Mouse (Mus musculus) layer of hippocampus, postnatal 14 days (tissue): Measurements from ENCODE around the gene Fam166a. TPM values are rescaled to one million over a fixed set of nuclear protein-coding genes. Genes with fewer than 3 reads are reported as not detected.
A peak's percentile ranks its signal among the peaks of the same experiment; 100 is the strongest.

Experiments
- DNase-seq, 2 experiments: peaks; one replicate each; pipeline ENCODE4 v3.0.0; 2021 to 2022; ENCODE audit warnings: low spot score in 2 of 2, mixed read lengths in 1 of 2
- total RNA-seq, 2 experiments: library from RNA; stranded (reverse); gene quantifications; 2 replicates each; pipeline ENCODE4 v1.2.3; 2021

The Fam166a gene
- total RNA-seq, 2 experiments from 2014 or later, result not detected

DNA sequence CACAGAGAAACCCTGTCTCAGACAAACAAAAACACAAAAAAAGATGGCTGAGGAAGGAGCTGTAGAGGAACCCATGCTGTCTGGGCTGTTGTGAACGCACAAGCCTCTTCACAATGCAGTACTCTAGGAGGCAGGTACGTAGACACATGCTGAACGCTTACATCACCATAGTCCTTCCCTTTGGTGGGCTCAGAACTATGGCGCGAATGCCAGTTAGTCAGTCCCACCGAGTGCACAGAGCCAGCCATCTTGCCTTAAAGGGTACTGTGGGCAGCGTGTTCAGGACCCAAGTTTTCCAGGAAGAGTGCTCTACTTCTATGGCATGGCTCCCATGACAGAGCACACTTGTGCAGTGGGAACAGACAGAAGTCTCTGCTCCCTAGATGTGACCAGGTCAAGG is 34.0 kb upstream of the Fam166a start:
- DNase-seq, result no peak

DNA sequence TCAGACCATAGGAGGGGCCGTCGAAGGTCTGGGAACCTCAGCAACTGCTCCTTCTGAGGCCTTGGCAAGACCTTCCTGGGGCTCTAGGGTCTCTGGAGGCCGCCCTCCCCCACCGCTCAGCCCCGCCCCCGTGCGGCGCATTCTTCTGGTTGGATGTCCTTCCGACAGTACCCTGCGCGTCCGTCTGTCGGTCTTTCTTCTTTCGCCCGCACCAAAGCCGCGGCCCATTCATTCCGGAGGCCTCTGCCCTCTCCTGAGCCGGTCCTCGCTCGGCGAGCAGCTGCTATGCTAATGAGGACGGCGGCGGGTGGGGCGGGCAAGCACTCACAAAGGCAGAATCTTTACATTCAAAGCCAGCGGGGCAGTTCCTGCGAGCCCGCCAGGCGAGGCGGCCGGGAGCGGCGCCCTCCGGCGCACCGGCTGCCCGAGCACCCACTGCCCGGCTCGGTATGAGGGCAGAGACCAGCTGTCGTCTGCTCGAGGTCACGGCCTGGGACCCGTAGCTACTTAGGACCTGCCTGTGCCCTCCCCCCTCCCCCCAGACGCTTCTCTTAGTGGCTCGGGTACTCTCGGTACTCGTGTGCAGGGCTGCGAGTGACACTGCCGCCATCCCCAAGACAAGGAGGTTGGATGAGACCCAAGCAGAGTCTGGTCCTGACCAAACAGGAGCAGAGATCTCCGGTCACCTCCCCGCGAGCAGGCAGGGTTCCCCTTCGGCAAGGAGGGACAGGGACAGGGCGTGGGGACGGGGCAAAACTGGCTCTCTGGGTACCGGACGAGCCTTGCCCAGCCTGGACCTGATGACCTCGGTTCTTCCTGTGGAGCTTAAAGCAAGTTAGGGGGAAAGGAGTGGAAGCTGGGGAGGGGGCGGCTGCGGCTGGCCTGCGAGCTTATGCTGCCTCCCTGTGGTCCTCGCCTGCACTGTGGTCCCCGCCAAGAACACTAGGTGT is 32.6 kb upstream of the Fam166a start:
- DNase-seq, result peak; percentile 61 to 63

DNA sequence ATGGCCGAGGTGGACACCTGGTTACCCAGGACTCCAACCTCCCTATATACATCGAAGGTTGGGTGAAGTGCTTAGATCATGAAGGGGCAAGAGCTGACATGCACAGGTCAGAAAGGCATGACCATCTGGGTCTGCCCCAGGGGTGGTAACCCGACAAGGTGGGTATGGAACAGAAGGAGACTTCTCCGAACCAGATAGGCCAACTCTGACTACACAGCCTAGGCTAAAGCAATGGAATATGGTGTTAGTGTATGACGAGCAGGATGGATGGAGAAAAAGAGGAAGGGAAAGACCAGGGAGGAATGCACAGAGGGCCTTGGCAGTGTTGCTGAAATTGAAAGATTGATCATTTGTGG is 32.0 kb upstream of the Fam166a start:
- DNase-seq, result no peak

DNA sequence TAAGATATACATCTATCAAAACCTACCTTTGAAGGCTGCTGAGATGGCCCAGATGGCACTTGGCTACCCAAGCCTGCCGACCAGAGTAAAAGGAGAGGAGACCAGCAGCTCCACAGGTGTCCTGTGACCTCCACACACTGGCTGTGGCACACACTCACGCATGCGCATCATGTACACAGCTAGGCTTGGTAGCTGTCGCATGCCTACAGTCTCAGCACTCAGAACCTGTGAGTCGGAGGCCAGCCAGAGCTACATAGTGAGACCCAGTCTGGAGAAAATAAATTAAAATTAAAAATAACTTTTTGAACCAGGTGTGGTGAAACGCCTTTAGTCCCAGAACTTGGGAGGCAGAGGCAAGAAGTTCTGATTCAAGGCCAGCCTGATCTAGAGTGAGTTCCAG is 30.7 kb upstream of the Fam166a start:
- DNase-seq, result no peak

DNA sequence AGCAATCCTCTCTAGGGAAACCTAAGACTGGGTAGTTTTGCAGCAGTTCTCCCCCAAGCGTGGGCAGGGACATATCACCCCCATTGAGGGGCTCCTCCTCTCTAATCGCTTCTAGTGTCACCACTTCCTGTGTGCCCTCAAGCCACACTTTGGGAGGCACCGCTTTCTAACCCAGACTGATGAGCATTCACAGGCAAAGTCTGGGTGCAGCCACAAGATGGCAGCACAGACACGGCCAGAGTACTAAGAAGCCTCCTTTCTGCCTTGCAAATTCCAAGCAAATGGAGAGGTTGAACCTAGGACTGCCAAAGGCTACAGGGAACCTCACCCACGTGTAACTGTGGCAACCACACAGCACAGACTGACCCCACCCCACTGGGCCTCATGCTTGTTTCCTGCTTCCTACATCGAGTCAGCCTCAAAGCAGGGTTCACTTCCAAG is 25.2 kb upstream of the Fam166a start:
- peak; percentile 78 to 85 for DNase-seq

DNA sequence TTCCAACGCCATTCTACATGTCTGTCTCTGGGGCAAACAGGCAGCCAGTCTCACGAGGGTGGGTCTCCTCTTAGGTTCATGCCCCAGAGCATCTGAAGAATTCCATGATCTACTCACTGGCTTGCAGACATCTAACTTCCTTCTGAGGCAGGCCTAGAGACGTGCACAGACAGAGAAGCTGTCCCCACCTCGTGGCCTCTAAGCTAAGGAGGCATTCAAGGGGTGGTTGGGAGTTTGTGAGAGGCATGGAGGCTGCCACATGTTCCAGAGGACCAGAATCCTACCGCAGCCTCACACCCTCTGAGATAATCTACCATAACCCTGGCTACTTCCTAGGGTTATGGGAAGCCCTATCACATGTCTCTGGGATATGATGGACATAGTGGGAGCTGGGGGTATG is 24.5 kb upstream of the Fam166a start:
- no peak for DNase-seq

DNA sequence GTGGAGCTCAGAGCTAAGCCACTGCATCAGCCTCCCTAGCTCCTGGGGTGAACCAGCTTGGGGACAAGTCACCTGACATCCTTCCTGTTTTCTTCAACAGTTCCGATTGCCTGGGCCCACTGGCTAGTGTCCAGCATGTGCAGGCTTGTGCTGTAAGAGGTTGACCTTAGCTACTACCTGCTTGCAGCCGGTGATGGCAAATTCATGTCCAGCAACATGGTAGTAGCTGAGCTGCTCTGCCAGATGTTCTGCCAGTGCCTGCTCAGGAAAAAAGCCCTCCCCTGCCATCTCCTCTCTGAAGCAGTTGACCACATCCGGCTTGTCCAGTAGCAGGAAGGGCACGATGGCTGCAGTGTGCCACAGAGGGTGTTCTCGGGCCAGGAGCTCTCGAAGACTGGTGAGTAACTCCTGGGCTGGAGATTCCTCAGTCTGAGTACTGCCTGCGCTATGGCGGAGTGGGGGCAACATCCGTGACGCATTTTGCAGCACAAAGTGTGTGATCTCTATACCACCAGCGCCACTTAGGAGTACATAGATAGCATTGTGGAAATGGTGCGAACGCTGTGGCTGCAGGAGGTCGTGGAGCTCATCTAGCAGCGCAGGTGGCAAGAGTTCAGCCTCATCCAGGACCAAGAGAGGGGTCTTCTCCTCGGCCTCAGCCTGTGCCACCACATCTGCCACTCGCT is 23.9 kb upstream of the Fam166a start:
- DNase-seq, result no peak

DNA sequence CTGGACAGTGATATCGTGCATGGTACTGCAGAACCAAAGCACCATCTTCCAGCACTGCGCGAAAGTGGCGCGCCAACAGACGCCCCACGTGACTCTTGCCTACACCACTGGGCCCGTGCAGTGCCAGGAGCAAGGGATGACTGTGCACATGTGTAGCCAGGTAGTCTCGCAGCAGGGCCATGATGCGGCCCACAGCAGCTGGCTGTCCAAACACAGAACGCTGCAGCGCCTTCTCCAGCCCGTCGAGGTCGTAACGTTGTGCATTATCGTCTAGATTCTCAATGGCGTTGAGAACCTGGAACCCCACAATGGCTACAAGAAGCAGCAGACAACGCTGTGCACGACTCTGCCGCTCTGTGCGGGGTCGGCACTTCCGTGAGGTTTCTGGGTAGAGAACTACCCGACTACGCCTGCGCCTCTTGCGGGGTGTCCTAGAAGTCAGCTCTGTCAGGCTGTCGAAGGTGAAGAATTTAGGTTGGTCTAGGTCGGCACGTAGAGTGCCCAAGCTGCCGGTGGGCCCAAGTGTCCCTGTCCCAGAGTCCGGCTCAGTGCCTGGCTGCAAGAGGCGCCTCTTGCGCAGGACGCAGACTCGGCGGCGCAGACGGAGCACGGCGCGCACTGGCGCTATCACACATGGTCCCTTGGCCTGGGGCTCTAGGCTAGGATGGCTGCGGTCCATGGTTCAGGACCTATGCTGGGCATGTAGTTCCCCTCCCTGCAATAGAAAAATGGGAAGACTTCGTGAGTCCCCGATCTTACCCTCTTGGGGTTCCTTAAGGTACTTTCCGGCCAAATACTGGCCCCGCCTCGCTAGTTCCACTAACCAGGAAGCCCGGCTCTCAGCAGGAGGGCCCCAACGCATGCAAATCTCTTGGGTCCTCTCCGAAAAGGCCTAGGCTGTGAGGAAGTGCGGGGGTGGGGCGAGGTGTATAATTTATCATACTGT is 23.1 kb upstream of the Fam166a start:
- no peak for DNase-seq

DNA sequence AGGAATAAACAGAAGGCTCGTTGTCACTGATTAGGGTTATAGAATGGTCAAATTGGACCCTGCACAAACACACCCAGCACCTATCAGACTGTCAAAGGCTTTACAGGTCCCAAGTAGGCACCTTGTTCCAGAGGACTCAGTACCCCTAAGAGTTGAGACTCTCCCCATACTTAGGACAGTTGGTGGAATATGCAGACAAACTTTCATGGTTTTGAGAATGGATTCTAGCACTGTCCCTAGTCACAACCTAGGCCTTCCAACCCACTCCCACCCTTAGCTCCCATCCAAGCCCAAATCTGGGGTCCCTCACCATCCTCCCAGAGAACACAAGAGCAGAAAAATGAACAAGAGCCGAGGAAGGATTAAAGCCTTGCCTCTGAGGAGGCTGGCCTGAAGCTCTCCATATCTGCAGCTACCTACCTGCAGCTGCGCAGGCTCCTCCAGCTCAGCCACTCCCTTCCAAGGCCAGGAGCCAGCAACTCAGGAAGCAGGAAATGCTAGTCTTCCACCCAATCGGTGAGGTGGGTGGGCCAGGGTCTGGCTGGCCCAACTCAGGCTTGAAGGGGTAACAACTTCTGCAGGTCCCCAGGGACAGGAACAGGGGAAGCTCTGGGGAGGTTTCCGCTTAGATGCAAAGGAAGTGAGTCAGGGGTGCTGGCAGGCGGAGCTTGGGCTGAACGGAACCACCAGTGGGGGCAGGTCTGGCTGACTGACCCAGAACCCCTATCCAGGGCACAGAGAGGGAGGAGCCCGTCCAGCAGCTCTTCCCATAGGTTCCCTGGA is 22.2 kb upstream of the Fam166a start, which contains the start of gene Tor4a:
Gene Tor4a, minus strand, starts transcription at position 715 of the 783 bp plus-strand sequence.
- DNase-seq, result no peak

DNA sequence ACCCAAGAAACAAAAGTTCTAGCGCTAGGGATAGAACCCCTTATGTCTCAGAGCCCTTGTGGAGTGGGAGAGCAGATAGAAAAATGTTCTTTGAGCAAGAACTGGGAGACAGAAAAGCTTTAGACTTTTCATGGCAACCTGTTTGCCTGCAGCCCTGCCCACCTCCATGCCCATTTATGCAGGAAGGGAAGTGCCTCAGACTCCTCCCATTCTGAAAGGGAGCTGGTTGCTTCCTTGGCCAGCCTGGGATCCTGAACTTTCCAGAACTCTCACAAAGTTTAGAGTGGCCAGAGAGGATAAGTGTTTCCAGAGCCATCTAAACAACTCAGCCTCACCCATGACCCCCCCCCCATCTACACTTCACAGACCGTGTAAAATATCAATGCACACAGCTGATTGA is 21.4 kb upstream of the Fam166a start:
- no peak for DNase-seq

DNA sequence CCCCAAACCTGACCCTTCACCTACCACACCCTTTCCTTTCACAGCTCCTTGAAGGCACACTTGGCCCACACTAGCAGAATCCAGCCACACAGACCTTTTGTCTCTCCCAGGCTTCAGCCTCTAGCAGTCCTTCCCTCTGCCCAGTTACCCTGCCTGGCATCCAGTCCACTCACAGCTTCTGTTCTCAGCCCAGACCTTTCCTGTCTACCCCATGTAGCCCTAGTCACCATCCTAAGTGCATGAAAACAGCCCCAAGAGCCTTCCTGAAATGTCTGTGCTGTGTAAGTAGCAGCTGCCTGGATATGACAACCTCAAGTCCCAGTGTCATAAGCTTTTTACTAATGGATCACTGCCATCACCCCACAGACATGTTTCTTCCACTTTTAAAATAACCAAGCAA is 20.6 kb upstream of the Fam166a start:
- no peak for DNase-seq

DNA sequence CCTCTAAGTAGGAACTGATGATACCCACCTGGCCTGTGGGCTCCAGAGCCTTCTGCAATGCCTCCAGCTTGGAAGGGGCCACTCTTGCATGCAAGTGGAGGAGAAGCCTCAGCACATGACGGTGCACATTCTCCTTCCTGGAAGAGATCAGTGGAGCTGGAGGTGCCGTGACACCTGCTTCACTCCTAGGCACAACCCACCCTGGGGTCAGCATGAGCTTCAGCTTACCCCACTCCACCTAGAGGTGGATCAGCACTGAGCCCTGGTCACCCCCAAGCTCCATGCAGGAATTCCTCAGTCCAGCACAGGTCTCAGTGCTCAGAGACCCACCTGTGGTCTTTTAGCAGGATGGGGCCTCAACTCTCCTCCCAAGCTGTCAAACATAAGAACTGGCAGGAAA is 17.9 kb upstream of the Fam166a start:
- DNase-seq, result no peak

DNA sequence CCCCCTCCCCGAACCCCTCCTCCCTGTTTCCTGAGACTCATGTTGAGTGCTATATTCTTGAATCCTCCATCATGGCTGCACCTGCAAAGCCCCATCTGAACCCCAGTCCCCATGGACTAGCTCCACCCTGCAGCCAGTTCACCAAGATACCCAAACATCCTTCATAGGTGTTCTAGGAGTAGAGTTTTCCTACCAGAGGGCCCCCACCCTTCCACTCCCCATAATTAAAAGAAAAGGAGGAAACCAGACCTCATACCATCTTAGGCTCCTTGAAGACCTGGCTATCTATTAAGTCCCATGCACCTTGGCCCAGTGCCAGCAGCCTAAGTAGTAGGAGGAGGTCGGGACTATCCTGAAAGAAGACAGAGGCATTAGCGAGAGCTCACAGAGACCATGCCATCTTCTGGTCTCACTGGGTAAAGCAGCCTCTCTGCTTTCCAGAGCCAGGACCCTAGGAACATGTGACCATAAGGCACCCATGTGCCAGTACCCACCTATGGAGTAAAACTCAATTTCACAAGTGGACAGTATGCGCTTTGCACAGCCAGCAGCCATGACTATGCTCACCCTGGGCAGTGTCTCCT is 14.8 kb upstream of the Fam166a start:
- no peak for DNase-seq

DNA sequence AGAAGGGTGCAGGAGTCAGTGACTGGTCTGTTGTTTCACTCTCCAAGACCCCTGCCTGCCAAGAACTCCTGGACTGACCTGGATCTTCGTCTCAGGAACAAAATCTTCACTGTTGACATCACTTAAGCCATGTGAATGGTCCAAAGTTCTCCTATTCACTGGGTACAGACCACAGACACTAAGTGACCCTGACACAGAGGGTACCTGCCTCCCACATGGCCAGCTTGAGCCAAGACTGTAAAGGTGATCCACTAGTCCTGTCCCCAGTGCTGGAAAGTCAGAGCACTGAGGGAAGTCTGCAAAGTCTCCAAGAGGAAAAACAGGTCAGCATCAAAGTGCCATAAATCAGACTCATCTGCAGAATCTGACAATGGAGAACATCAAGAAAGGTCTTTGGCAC is 11.0 kb upstream of the Fam166a start:
- no peak for DNase-seq

DNA sequence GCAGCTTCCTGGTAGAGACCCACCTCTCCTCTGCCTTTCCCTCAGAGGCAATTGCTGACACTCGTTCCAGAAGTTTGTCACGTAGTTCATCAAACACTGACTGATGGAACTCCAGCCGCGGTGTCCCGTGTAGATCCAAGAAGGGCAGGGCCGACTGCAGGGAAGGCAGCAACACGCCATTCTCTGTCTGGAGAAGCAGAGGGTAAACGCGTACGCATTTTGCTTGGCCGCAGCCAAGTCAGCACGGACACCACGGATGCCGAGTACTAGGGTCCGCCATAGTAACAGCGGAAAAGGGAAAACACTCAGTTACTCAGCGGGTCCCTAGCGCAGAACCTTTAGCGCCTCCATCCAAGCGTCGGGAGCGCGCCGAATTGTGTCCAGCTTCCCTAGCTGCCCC is 7.9 kb upstream of the Fam166a start:
- no peak for DNase-seq

DNA sequence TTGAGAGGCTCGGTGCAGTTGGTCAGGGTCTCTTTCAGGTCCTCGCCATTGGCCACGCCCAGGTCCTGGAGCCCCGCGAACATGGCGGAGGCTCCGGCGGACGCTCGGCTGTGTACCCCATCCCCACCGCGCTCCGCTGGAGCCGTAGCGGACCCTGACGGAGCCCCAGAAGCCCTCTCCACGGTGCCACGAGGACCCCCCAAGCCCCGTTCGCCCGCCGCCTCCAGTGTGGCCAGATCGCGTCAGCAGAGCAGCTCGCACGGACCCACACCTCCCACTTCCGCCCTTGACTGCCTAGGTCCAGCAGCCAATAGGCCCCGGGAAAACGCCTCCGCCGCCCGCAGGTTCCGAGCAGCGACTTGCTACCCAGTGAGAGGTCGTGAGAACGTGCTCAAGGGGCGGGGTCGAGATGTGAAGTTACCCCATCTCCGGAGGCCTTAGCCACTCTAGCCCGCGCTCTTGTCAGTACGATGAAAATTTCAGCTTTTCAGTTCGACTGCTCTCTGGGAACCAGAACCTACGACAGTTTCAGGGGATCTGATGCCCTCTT is 7.3 kb upstream of the Fam166a start, which contains the start of gene Nelfb:
Gene Nelfb, minus strand, starts transcription at position 369 of the 550 bp plus-strand sequence.
- peak; percentile 81 to 84 for DNase-seq

DNA sequence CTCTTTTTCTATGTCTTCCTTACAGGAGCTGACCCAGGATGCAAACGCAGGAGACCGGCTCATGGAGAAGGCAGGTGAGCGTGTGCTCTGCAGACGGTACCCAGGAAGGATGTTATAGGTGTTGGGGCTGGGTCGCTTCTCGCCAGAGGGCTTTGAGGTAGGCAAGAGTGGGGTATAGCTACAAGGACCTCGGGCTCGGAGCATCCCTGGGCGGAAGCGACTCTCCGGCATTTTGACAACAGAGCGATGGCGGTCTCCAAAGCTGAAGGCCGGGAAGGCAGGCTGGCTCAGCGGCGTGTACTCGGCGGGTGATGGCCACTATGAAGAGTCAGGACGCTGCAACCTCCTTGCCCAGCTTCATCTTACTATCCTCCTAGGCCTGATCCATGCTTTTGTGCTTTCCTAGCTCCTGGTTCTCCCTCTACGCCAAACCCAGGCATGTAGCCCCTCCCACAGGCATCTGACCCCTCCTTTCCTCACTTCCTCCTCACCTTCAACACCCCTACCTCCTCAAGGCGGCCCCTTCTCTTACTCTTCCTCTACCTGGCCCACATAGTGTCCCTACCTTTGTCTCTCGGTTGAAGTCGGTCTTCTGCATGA is 5.2 kb upstream of the Fam166a start:
- DNase-seq, result no peak

DNA sequence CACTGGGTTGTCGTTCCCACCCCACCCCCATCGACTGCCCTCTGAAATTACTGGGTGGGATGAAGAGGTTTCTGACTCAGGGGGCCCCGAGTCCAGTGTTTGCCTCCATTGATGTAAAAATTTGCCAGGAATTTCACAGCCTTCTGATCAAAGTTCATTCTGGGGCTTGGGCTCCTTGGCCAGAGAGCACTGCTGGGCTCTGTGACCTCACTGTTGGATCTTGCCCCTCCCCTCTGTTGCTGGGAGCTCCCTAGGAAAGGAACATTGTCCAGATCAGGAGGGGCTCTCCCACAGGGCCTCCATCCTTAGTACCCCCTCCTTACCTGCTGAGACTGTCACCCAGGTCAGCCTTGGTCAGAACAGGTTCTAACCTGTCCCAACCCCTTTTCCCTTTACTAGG is 4.1 kb upstream of the Fam166a start, which contains the start of gene Stpg3:
Gene Stpg3, minus strand, starts transcription at position 194 of the 400 bp plus-strand sequence.
- DNase-seq, result no peak

DNA sequence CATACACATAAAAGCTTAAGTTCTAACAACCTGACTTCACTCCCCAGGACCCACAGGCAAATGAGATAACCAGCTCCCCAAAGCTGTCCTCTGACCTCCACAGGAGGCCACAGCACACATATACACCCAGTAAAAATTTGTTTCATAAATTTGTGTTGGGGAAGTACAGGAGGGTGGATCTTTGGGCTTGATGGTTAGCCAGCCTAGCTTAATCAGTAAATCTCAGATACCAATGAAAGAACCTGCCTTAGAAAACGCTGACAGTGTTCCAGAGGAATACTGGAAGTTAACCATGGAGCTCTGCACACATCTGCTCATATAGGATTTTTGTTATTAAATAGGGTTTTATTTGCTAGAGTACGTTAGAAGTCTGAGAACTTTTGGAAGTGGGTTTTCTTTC is 879 bp upstream of the Fam166a start:
- DNase-seq, result no peak
